Mouse (Mus musculus) megakaryocyte, embryonic 14.5 days (primary cell): Measurements from ENCODE around the gene Akap8l.

Experiments
- FLI1 ChIP-seq: IDR thresholded peaks from 2 replicates; pipeline ENCODE4 v1.6.1; 2012; ENCODE audit warnings: low read length, inconsistent platforms, mixed read lengths
- GATA1 ChIP-seq: IDR thresholded peaks from 3 replicates; pipeline ENCODE4 v1.6.1; 2012; ENCODE audit warnings: mixed read lengths, low read length, inconsistent platforms, borderline replicate concordance

- TF ChIP-seq GATA1 (no peak), FLI1 (no peak)
These were observed 14.5 kb downstream of the Akap8l start for GRCm38 (mm10) chr17:32335869-32336268.
